Mouse (Mus musculus) MEL (cell line): Measurements from ENCODE around the gene 1110008L16Rik. TPM values are rescaled to one million over a fixed set of nuclear protein-coding genes. Genes with fewer than 3 reads are reported as not detected.

ENCODE experiments used
- DNase-seq: peaks from one replicate; pipeline ENCODE4 v3.0.0; 2011; ENCODE audit warnings: low read depth, low spot score
- H3K27ac ChIP-seq: 2 replicates; pipeline ENCODE4 v1.5.1; 2012; ENCODE audit warnings: low read depth, mild to moderate bottlenecking, control low read depth, low read length, moderate library complexity; ENCODE audit not compliant: control insufficient read depth
- H3K27me3 ChIP-seq, 2 experiments: fragments of 150-350 bp in 1 of 2; sonication (generic) in 1 of 2; 2 replicates each; pipeline ENCODE4 v1.6.1; 2012; ENCODE audit warnings: low read length in 2 of 2, mild to moderate bottlenecking in 2 of 2, improper control_type of control experiment in 1 of 2, moderate library complexity in 1 of 2; ENCODE audit not compliant: insufficient read depth in 2 of 2, control insufficient read depth in 1 of 2
- H3K36me3 ChIP-seq, 2 experiments: 2 replicates each; pipeline ENCODE4 v1.6.1; 2012 to 2014; ENCODE audit warnings: low read length in 2 of 2, improper control_type of control experiment in 1 of 2, inconsistent platforms in 1 of 2, mild to moderate bottlenecking in 1 of 2; ENCODE audit not compliant: insufficient read depth in 2 of 2, control insufficient read depth in 1 of 2
- H3K4me1 ChIP-seq, 2 experiments: fragments of 150-350 bp in 1 of 2; sonication (generic) in 1 of 2; 2 replicates each; pipeline ENCODE4 v1.6.1; 2012; ENCODE audit warnings: low read length in 2 of 2, improper control_type of control experiment in 1 of 2, mild to moderate bottlenecking in 1 of 2; ENCODE audit not compliant: insufficient read depth in 2 of 2, control insufficient read depth in 1 of 2
- H3K4me3 ChIP-seq, 2 experiments: fragments of 150-350 bp in 1 of 2; sonication (generic) in 1 of 2; 2 replicates each; pipeline ENCODE4 v1.5.1; 2012; ENCODE audit warnings: low read depth in 2 of 2, low read length in 2 of 2, mild to moderate bottlenecking in 2 of 2, moderate library complexity in 2 of 2, control low read depth in 1 of 2, improper control_type of control experiment in 1 of 2; ENCODE audit not compliant: control insufficient read depth in 1 of 2, insufficient read depth in 1 of 2
- H3K79me2 ChIP-seq: 2 replicates; pipeline ENCODE4 v1.6.1; 2012; ENCODE audit warnings: mild to moderate bottlenecking, low read length, moderate library complexity; ENCODE audit not compliant: control insufficient read depth, poor library complexity, insufficient read depth
- H3K9ac ChIP-seq: 2 replicates; pipeline ENCODE4 v1.6.1; 2012; ENCODE audit warnings: low read depth, mild to moderate bottlenecking, control low read depth, low read length, moderate library complexity; ENCODE audit not compliant: control insufficient read depth, poor library complexity, severe bottlenecking
- H3K9me3 ChIP-seq: fragments of 150-350 bp; sonication (generic); replicated peaks from 2 replicates; pipeline ENCODE4 v1.6.1; 2012; ENCODE audit warnings: mild to moderate bottlenecking, low read length, improper control_type of control experiment, moderate library complexity; ENCODE audit not compliant: insufficient read depth
- CTCF ChIP-seq, 3 experiments: IDR thresholded peaks in 2 of 3; conservative IDR thresholded peaks in 1 of 3; 2 replicates each; pipeline ENCODE4 v1.5.1; 2011 to 2012; ENCODE audit warnings: low read length in 3 of 3, low read depth in 2 of 3, mild to moderate bottlenecking in 2 of 3, improper control_type of control experiment in 1 of 3, inconsistent platforms in 1 of 3, mixed read lengths in 1 of 3, moderate library complexity in 1 of 3; ENCODE audit not compliant: control insufficient read depth in 1 of 3, insufficient read depth in 1 of 3, poor library complexity in 1 of 3, severe bottlenecking in 1 of 3
- E2F4 ChIP-seq: IDR thresholded peaks from 2 replicates; pipeline ENCODE4 v1.6.1; 2011; ENCODE audit warnings: low read depth, low read length, improper control_type of control experiment, borderline replicate concordance
- HCFC1 ChIP-seq: IDR thresholded peaks from 2 replicates; pipeline ENCODE4 v1.6.1; 2012; ENCODE audit warnings: low read depth, mild to moderate bottlenecking, inconsistent platforms, low read length, improper control_type of control experiment, moderate library complexity
- MAX ChIP-seq: IDR thresholded peaks from 2 replicates; pipeline ENCODE4 v1.6.1; 2011; ENCODE audit warnings: low read length, improper control_type of control experiment
- MAZ ChIP-seq: IDR thresholded peaks from 2 replicates; pipeline ENCODE4 v1.6.1; 2012; ENCODE audit warnings: low read depth, mild to moderate bottlenecking, inconsistent platforms, low read length, improper control_type of control experiment
- MEF2A ChIP-seq: IDR thresholded peaks from 2 replicates; pipeline ENCODE4 v1.6.1; 2014; ENCODE audit warnings: low read depth, mild to moderate bottlenecking, inconsistent platforms, low read length, improper control_type of control experiment; ENCODE audit not compliant: poor library complexity, insufficient replicate concordance, severe bottlenecking; ENCODE audit errors: extremely low read depth
- MYB ChIP-seq: IDR thresholded peaks from 2 replicates; pipeline ENCODE4 v1.6.1; 2011; ENCODE audit warnings: mild to moderate bottlenecking, low read depth, low read length, improper control_type of control experiment
- MYC ChIP-seq: IDR thresholded peaks from 2 replicates; pipeline ENCODE4 v1.6.1; 2011; ENCODE audit warnings: low read depth, mild to moderate bottlenecking, low read length, improper control_type of control experiment, moderate library complexity
- NELFE ChIP-seq: IDR thresholded peaks from 2 replicates; pipeline ENCODE4 v1.6.1; 2011; ENCODE audit warnings: low read depth, low read length, improper control_type of control experiment
- POLR2AphosphoS5 ChIP-seq: IDR thresholded peaks from 2 replicates; pipeline ENCODE4 v1.6.1; 2012; ENCODE audit warnings: low read depth, borderline replicate concordance, mild to moderate bottlenecking, inconsistent platforms, low read length, moderate library complexity, mixed read lengths
- RAD21 ChIP-seq: IDR thresholded peaks from 2 replicates; pipeline ENCODE4 v1.6.1; 2011; ENCODE audit warnings: mild to moderate bottlenecking, low read depth, low read length, improper control_type of control experiment
- SIN3A ChIP-seq: IDR thresholded peaks from 2 replicates; pipeline ENCODE4 v1.6.1; 2012; ENCODE audit warnings: low read length, improper control_type of control experiment, inconsistent platforms
- TBP ChIP-seq: IDR thresholded peaks from 2 replicates; pipeline ENCODE4 v1.8.0; 2011; ENCODE audit warnings: low read depth, low read length, improper control_type of control experiment
- USF2 ChIP-seq, 2 experiments: IDR thresholded peaks; 2 replicates each; pipeline ENCODE4 v1.6.1; 2011 to 2012; ENCODE audit warnings: improper control_type of control experiment in 2 of 2, low read length in 2 of 2, borderline replicate concordance in 1 of 2, inconsistent platforms in 1 of 2, low read depth in 1 of 2, mild to moderate bottlenecking in 1 of 2; ENCODE audit not compliant: insufficient read depth in 1 of 2
- ZC3H11A ChIP-seq: IDR thresholded peaks from 2 replicates; pipeline ENCODE4 v1.6.1; 2012; ENCODE audit warnings: low read depth, mild to moderate bottlenecking, inconsistent platforms, low read length, improper control_type of control experiment
- polyA plus RNA-seq, 2 experiments: library from polyadenylated mRNA; stranded (reverse) in 1 of 2; unstranded in 1 of 2; fragments of >175 nt in 1 of 2; fragments of >200 nt in 1 of 2; gene quantifications; 2 replicates each; pipeline versions ENCODE4 v1.2.1 to v1.2.4; 2012; ENCODE audit warnings: low replicate concordance in 2 of 2, low read depth in 1 of 2; ENCODE audit not compliant: insufficient read length in 2 of 2, insufficient read depth in 1 of 2, missing spikeins in 1 of 2
- total RNA-seq: library from RNA; depleted of rRNA; stranded (reverse); fragments of 300-350 nt; gene quantifications from 2 replicates; pipeline ENCODE4 v1.2.3, GENCODE M21; 2012; rRNA removed

Gene 1110008L16Rik
- total and polyA plus RNA-seq, 3 experiments: 24.9 to 26.2 TPM; not detected in 1

GRCm38 (mm10) chr12:55426300-55426699 lies 126.9 kb downstream of the 1110008L16Rik start:
- Histone ChIP-seq H3K9me3 (no peaks in the 10 kb centered on the region), H3K27ac (no peak overlapping the region), H3K36me3 (no peaks in the 10 kb centered on the region), H3K27me3 (no peaks in the 10 kb centered on the region), H3K9ac (no peak overlapping the region)
- TF ChIP-seq CTCF (IDR thresholded peaks at IDR 0.05 in 2 of 3, conservative IDR thresholded peaks at IDR 0.05 in 1 of 3; ENCODE audit: control insufficient read depth in 1 of 3, insufficient read depth in 1 of 3, low read depth in 2 of 3, low read length in 3 of 3, poor library complexity in 1 of 3, severe bottlenecking in 1 of 3) (no peak), MYB (no peak), MAX (no peak), MAZ (no peak), HCFC1 (no peak), RAD21 (no peak), E2F4 (no peak), ZC3H11A (no peak), MEF2A (no peak), POLR2AphosphoS5 (no peak)
- TF ChIP-seq, all 39 proteins: peak for 0
- no peaks in the 10 kb centered on the region for H3K79me2 ChIP-seq
- H3K4me1 ChIP-seq: no peaks in the 10 kb centered on the region
- no peak for DNase-seq
- no peak overlapping the region for H3K4me3 ChIP-seq

GRCm38 (mm10) chr12:55429201-55429600 lies 129.8 kb downstream of the 1110008L16Rik start:
- H3K27ac ChIP-seq: no peak overlapping the region

GRCm38 (mm10) chr12:55429956-55430355 lies 130.6 kb downstream of the 1110008L16Rik start:
- Histone ChIP-seq H3K79me2 (no peaks in the 10 kb centered on the region), H3K27ac (no peak overlapping the region), H3K9me3 (no peaks in the 10 kb centered on the region), H3K9ac (no peak overlapping the region), H3K36me3 (no peaks in the 10 kb centered on the region), H3K4me1 (peaks cover 0 to 5% of the 10 kb centered on the region in 2 experiments; a peak in 2 of 4 replicates), H3K27me3 (no peaks in the 10 kb centered on the region), H3K4me3 (no peak overlapping the region)
- DNase-seq: no peak
- TF ChIP-seq SIN3A: no peak
- TF ChIP-seq TBP: no peak
- no peak for TF ChIP-seq NELFE

More at GRCm38 (mm10) chr12:55429201-55429600, 129.8 kb downstream of the 1110008L16Rik start:
- Histone ChIP-seq H3K4me3 (no peak overlapping the region), H3K79me2 (no peaks in the 10 kb centered on the region), H3K36me3 (no peaks in the 10 kb centered on the region), H3K4me1 (peaks cover 0 to 5% of the 10 kb centered on the region in 2 experiments; a peak in 2 of 4 replicates), H3K9me3 (no peaks in the 10 kb centered on the region), H3K27me3 (no peaks in the 10 kb centered on the region), H3K9ac (no peak overlapping the region)
- no peak for TF ChIP-seq MYC
- no peak for TF ChIP-seq USF2 (IDR thresholded peaks at IDR 0.05; ENCODE audit: borderline replicate concordance in 1 of 2, insufficient read depth in 1 of 2, low read depth in 1 of 2, low read length in 2 of 2)
- no peak for DNase-seq

Other genes with a start within 250 kb of the 1110008L16Rik start
- gene 2700097O09Rik, start 219.5 kb upstream of the 1110008L16Rik start, total RNA-seq: 16.9 and 18.3 TPM in 2 replicates
- gene 2700097O09Rik, start 219.5 kb upstream of the 1110008L16Rik start, polyA plus RNA-seq: 10 to 100 TPM in 1 of 2 experiments, not detected in 1; 14.6 TPM
- 39.4 and 46.9 TPM in 2 replicates for gene Srp54a, start 219.3 kb upstream of the 1110008L16Rik start, total RNA-seq
- 100 to 1,000 TPM in 1 of 2 experiments, 10 to 100 TPM in 1; 54.7 to 405 TPM for gene Srp54a, start 219.3 kb upstream of the 1110008L16Rik start, polyA plus RNA-seq
- 6.0 and 6.4 TPM in 2 replicates for gene Fam177a, start 175.1 kb upstream of the 1110008L16Rik start, total RNA-seq
- not detected for gene Fam177a, start 175.1 kb upstream of the 1110008L16Rik start, polyA plus RNA-seq
- gene Srp54b, start 144.5 kb upstream of the 1110008L16Rik start, total RNA-seq: 103 and 110 TPM in 2 replicates
- 10 to 100 TPM in 1 of 2 experiments, not detected in 1; 85.8 TPM for gene Srp54b, start 144.5 kb upstream of the 1110008L16Rik start, polyA plus RNA-seq
- gene 1700047I17Rik2, start 100.0 kb upstream of the 1110008L16Rik start, total RNA-seq: not detected in 2 replicates
- gene 1700047I17Rik2, start 100.0 kb upstream of the 1110008L16Rik start, polyA plus RNA-seq: 1 to 10 TPM in 1 of 2 experiments, not detected in 1; 9.6 TPM
- gene Srp54c, start 69.4 kb upstream of the 1110008L16Rik start, total RNA-seq: 59.2 and 60.0 TPM in 2 replicates
- 10 to 100 TPM in 1 of 2 experiments, not detected in 1; 61.2 TPM for gene Srp54c, start 69.4 kb upstream of the 1110008L16Rik start, polyA plus RNA-seq
- gene Ppp2r3c, start 3.4 kb downstream of the 1110008L16Rik start, total RNA-seq: 10.9 and 12.6 TPM in 2 replicates
- gene Ppp2r3c, start 3.4 kb downstream of the 1110008L16Rik start, polyA plus RNA-seq: 10 to 100 TPM in 1 of 2 experiments, not detected in 1; 12.3 TPM
- gene Psma6, start 84.6 kb downstream of the 1110008L16Rik start, total RNA-seq: 255 and 284 TPM in 2 replicates
- 100 to 1,000 TPM in 1 of 2 experiments, not detected in 1; 309 TPM for gene Psma6, start 84.6 kb downstream of the 1110008L16Rik start, polyA plus RNA-seq
- gene Nfkbia, start 193.1 kb downstream of the 1110008L16Rik start, total RNA-seq: 8.1 and 9.3 TPM in 2 replicates
- gene Nfkbia, start 193.1 kb downstream of the 1110008L16Rik start, polyA plus RNA-seq: 10 to 100 TPM in 1 of 2 experiments, not detected in 1; 15.9 TPM